Mouse (Mus musculus) monocyte, adult 5-6 weeks (primary cell): ENCODE measurements at regions not wholly inside any gene's neighbourhood (a gene's known extent, or its start where the extent isn't known, plus 50 kb on each side); places are given as distances from the start of the nearest gene placed in this dataset.

ENCODE experiments used
- ATAC-seq: fragments of 153-309, 156-312 bp; replicated peaks from 2 replicates; pipeline ENCODE4 v1.8.0; 2017; ENCODE audit warnings: mild to moderate bottlenecking; ENCODE audit not compliant: low TSS enrichment, insufficient number of reproducible peaks, severe bottlenecking, poor library complexity, low FRiP score

DNA sequence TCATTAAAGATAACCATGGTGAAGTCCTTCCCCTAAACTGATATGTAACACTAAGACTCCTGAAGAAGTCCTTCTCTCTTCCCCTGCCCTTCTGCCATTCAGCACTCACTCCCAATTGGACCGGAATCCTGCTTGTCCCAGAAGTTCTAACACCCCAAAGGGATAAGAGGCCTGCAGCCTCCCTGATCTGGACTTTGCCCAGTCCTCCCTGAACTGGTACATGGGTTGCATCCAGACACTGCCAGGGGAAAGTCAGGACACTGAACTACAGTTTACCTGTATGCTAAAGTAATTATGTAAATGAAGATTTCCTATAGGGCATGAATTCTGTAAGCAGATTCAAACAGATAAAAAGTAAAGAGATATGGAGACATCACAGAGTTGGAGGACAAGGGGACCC lies 551.2 kb downstream of the Ccdc171 start:
- no peak for ATAC-seq

DNA sequence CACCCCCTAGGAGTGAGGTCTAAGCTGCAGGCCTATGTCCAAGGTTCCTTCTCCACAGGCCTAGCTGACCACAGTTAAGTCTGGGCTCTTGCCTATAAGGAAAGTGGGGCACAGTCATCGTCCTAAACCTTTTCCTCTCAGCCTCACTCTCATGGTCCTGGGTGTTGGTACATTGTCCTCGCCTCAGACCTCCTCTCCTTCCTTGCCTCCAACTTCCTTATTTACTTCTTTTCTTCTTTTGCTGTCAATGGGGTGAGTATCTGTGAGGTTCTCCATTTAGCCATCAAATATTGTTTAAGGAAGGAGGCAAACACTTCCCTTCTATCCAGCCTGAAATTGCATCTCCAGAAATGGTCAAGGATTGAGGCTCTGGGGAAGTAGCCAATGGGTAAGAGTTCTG lies 554.2 kb downstream of the Ccdc171 start:
- ATAC-seq = no peak

GRCm38 (mm10) chr4:84081518-84081917 lies 556.2 kb downstream of the Ccdc171 start:
- no peak for ATAC-seq

- ATAC-seq = no peak
Observed at GRCm38 (mm10) chr4:84088166-84088565, 562.8 kb downstream of the Ccdc171 start.

GRCm38 (mm10) chr4:84092509-84092908 lies 567.2 kb downstream of the Ccdc171 start:
- no peak for ATAC-seq

GRCm38 (mm10) chr4:84095237-84095636 lies 569.9 kb downstream of the Ccdc171 start:
- ATAC-seq = no peak

DNA sequence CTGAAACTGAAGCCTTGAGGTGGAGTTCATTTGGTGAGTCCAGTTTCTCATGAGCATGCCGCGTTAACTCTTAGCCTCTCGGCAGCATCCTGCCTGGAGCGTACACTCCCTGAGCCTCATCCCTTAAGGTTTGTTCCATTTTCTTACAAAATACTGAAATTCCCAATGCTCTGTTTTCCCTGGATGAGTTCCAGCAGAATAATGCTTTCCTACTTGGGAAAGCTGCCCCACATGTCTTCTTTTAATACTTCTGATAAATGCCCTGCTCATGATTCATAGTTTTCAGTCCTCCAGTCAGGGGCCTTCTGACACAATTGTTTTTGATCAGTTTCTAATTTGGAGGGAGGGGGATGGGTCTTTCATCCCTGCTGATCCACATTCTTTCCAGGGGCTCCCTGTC lies 570.7 kb downstream of the Ccdc171 start:
- no peak for ATAC-seq

DNA sequence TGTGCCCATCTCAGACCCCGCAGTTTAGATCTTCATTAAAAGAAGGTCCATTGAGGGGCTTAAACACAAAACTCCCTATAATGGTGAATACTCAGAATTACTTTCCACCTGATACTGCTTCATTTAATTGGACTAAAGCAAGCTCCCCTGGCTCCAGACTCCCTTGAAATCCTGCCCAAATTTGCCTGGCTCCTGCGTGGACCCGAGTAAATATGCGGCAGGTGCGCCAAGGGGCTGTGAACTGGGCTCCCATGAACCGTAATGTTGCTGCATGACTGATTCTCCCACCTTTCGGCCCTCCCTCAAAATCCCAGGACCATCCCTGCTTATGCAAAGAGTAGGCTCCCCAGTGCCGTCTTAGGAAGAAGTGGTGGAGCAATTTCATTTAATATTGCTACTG lies 573.7 kb downstream of the Ccdc171 start:
- ATAC-seq = no peak

DNA sequence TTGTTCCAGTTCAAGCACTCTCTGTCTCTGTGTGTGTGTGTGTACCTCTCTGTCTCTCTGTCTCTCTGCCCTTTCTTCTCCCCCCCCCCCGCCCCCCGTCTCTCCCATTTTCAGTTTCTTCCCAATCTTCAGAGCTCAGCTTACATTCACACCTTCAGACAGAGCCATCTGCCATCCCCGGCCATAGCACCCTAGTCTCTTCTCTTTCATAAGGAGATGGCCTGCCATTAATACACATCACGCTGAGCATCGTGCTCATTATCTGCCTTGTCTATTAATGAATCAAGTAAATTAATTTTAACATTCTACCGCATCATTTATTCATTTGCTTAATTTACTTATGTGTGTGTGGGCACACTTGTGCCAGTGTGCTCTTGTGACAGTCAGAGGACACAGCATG lies 573.2 kb downstream of the Bnc2 start:
- no peak for ATAC-seq

- ATAC-seq = no peak
Observed at GRCm38 (mm10) chr4:84102736-84103135, 572.3 kb downstream of the Bnc2 start.

- ATAC-seq = no peak
Observed at GRCm38 (mm10) chr4:84108592-84108991, 566.5 kb downstream of the Bnc2 start.

- ATAC-seq = no peak
Observed at GRCm38 (mm10) chr4:84109771-84110503, 565.1 kb downstream of the Bnc2 start.

DNA sequence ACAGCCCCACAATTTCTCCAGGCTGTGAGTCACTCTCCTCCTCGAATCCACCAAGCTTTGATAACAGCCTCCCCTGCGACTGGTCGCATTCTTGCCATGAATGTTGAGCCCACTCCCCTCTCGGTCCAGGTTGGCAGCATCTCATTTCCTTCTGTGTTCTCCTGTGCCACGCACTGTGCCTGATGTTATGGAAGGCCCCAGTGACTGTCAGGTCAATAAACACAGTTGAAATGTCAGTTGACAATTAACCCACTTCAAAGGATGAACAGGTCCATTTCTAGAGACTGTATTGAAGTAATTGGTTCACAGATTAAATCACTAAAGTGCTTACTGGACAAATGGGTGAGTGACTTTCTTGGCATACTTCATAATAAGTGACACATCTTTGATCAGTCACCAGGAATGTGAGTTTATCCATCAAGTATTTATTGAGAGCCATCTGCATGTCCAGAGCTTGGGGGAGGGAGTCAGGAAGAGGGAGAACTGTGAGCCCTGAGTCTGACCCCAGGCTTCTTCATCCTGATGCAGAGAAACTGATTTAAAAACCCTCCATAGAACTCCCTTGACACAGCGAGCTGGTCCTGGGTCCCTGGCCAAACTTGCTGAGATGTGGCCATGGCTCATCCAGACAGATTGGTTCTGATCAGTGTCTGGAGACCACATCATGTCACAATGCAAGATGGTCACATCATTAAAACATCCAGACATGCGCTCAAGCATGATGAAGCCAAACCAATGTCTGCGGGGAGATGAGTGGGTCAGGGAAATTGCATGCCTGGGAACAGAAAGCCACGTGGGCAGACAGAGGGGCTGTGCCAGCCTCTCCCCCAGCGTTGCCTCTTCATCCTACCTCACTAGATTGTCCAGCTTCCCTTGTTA lies 560.7 kb downstream of the Bnc2 start:
- no peak for ATAC-seq

- no peak for ATAC-seq
Observed at GRCm38 (mm10) chr4:84118284-84118919, 556.7 kb downstream of the Bnc2 start.

- ATAC-seq = no peak
Observed at GRCm38 (mm10) chr4:84119616-84120015, 555.5 kb downstream of the Bnc2 start.

DNA sequence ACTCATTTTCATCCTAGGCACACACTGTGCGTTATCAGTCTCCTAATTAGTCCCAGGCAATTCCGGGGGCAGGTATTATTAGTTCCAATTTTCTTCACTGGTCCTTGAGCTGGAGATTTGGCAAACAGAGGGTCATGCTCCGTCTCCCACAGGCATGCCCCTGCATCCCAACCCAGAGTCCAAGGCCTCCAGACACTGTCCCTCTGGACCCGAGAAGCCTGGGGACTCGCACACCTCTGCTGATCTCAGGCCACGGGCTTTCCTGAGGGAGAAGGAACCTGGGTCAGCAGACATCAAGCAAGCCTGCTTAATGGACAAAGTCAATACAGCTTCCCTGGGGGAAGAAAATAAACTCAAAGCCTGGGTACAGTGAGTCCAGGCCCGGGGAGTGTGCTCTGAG lies 554.7 kb downstream of the Bnc2 start:
- no peak for ATAC-seq

DNA sequence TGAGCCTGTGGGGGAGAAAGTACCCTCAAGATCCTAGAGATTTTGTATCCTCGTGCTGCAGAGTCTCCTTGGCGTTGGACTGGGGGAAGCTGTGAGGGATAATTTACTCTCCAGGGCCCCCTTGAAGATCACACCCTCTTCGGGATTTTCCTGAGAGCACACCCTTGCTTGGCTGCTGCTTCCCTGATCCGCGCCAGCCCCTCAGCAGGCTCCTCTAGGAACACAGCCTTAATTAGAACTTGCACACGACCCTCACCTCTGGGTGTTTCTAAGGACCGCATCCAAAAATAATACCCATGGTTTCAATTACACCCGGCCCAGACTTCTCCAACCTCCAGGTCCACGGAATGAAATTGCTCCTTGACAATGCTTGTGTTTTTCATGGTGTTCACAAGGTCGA lies 553.6 kb downstream of the Bnc2 start:
- ATAC-seq = no peak

DNA sequence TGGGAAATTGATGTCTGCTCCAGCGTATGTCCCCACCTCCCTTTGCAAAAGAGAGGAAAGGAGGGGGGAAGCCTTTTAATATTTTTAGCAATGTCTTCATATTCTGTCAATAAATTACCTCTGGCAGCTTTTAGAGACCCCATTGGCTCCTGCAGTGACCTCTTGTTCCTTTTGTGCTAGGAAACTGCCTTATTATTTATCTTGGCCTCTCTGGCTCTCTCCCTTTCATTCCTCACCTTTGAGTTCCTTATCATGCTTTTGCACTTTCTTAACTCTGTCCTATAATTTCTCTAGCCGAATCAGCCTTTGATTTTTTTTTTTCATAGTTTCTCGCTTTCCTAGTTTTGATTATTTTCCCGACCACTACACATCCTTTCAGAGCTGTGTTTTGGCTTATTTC lies 548.7 kb downstream of the Bnc2 start:
- ATAC-seq = no peak

- no peak for ATAC-seq
Observed at GRCm38 (mm10) chr4:84127380-84127779, 547.7 kb downstream of the Bnc2 start.
